Mouse (Mus musculus): ENCODE measurements at regions not wholly inside any gene's neighbourhood (a gene's known extent, or its start where the extent isn't known, plus 50 kb on each side); places are given as distances from the start of the nearest gene placed in this dataset.

- TF ChIP-seq CTCF (IDR thresholded peaks at IDR 0.05; ENCODE audit: extremely low read depth, insufficient read depth, insufficient read length, insufficient replicate concordance) (no peak), POLR2A (IDR thresholded peaks at IDR 0.05; ENCODE audit: low read depth, low read length) (no peak)
Measured at GRCm38 (mm10) chr14:31931971-31932370, 96.8 kb upstream of the Galnt15 start.

All from spleen, adult 2 months (tissue).